Mouse (Mus musculus): ENCODE data around the gene Carm1.
"Not testable (repeated sequence)": the region's sequence is repeated elsewhere in the genome, so short reads cannot be mapped to it uniquely, and the experiment has no call there.

Carm1 gene

GRCm38 (mm10) chr9:21575253-21575652 lies 28.6 kb downstream of the Carm1 start:
- DNase-seq (ENCODE audit: extremely low read depth, low read depth): no peak

- no peak for DNase-seq (ENCODE audit: extremely low read depth, low read depth)
These were observed 29.6 kb downstream of the Carm1 start for GRCm38 (mm10) chr9:21576286-21576685.

DNA sequence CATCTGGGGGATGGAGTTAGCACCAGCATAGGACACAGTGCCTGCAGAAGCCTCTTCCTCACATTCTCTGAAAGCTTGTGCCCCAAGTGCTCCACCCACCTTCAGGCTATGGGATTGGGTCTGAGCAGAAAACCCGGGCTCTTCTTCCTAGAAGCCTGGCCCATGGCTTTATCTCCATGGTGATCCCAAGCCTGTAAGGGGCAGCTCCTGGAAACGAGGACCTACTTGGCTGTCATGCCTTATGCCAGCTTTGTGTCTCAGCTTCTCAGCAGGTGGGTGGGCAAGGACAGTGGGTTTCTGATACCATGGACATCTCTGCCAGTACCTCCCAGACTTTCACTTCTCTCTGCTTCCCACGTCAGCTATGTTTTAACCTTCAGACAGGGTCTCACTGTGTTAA lies 31.5 kb downstream of the Carm1 start:
- DNase-seq (ENCODE audit: extremely low read depth, low read depth): no peak

DNA sequence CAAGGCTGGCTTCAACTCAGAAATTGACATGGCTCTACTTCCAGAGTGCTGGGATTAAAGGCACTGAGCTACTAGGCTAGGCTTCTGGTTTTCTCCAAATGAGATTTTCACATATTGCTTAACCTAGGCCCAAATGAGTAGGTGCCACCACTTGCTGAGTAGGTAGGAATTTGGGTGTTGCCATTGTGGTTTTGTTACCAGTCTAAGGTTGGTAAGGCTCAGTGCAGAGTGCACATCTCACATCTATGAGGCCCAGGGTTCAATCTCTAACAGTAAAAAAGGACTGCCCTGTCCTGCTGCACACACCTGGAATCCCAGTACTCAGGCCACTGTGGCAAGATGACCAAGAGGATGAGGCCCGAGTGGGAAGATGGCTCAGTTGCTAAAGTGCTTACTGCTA lies 38.7 kb downstream of the Carm1 start:
- DNase-seq (ENCODE audit: extremely low read depth, low read depth): no peak

- no peak for DNase-seq (ENCODE audit: extremely low read depth, low read depth)
These were observed 41.1 kb downstream of the Carm1 start for GRCm38 (mm10) chr9:21587678-21588349.

DNA sequence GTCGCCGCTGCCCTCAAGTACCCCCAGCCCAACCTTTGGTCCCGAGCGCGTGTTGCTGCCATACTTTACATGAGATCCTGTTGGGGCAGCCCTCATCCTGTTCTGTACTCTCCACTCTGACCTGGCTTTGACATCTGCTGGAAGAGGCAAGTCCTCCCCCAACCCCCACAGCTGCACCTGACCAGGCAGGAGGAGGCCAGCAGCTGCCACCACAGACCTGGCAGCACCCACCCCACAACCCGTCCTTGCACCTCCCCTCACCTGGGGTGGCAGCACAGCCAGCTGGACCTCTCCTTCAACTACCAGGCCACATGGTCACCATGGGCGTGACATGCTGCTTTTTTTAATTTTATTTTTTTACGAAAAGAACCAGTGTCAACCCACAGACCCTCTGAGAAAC lies 41.7 kb downstream of the Carm1 start:
- DNase-seq (ENCODE audit: extremely low read depth, low read depth): no peak

GRCm38 (mm10) chr9:21589538-21589937 lies 42.8 kb downstream of the Carm1 start:
- no peak for DNase-seq (ENCODE audit: extremely low read depth, low read depth)

DNA sequence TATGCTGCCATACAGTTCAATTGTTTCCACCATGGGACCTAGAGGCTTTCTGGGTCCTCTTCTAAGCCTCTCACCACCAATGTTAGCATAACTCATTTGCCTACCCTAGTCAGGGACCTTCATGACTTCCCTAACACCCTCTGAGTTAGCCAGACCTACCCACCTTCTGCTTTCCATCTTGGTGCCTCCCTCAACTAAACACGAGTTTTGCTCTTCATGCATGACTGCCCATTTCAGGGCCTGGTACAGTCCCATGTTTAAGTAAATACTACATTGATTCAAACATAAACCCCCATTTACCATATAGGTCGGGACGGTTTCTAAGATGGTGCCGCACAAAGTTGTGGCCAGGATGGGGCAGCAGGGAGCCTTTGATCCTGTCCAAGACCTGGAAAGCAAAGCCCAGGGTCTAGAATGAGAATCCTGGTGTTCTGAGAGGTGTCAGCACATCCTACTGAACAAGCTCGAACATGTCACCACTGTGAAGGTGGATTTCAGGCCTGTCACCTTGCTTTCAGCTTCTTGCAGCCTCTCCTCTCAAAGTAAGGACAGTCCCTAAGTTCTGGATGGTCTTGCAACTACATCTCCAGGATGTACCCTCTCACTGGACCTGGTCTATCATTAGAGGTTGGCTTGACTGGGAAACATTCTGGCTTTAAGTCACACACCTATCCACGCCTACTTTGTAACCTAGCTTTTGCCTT lies 44.6 kb downstream of the Carm1 start:
- no peak for DNase-seq (ENCODE audit: extremely low read depth, low read depth)

DNA sequence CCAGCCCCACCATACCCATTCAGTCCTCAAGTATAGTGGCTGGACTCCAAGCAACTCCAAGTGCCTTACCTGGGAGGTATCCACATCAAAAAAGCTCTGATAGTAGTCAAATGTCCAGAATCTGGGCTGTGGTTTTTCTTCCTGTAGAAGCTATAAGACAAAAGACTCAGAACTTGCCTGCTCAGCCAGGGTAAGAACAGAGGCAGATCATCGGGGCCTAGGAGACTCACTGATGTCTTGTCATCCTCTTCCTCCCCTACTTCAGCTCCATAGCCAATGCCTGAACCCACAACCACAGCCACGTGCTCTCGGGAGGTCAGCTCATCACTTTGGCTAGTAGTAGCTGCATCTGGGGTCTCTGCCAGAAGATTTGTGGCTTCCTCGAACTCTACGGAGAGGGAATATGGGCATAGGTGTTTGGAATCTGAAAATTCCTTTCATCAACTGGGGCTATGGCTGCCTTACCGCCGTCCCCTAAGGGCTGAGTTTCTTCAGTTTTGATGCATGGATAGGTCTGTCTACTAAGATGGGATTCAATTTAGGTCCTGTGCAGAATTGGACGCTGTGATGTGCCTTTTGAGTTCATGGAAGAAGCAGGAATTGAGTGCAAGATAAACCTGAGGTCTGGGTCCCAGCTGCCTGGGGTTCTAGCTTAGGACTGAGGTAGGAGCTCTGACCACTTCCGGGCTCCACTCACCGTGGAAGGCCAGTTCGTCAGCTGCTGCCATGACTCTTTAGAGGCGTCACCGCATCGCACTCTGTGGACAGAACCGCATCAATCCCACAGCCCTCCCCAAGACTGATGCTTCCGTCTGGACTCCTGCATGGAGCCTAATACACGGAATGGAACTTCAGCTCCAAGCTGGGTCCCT lies 45.4 kb downstream of the Carm1 start:
- no peak for DNase-seq (ENCODE audit: extremely low read depth, low read depth)

- peak; percentile 99 for DNase-seq (ENCODE audit: extremely low read depth, low read depth)
These were observed 46.0 kb downstream of the Carm1 start, which contains the start of the genes Timm29 and Yipf2 for GRCm38 (mm10) chr9:21592703-21593121. Gene Timm29, plus strand, starts transcription at chr9:21592722. Gene Yipf2, minus strand, starts transcription at chr9:21592828.

GRCm38 (mm10) chr9:21593122-21593721 lies 46.5 kb downstream of the Carm1 start:
- DNase-seq (ENCODE audit: extremely low read depth, low read depth): no peak

DNA sequence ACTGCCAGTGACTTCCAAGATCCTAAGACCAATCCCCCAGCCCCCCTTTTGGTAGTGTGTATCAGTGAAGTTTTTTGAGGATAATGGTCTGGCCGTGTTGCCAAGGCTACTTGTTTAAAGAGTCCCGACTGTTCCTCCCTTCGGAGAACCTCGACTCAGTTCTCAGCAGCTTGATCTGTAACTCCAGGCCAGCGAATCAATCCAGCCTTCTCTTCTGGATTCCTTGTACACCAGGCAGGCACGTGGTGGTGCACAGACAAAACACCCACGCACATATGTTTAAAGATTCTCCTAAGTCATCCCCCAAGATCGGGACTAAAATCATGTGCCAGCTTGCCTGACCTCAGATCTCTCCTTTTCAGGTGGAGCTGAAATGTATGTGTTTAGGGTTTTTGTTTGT lies 47.7 kb downstream of the Carm1 start:
- DNase-seq (ENCODE audit: extremely low read depth, low read depth): not testable (repeated sequence)

GRCm38 (mm10) chr9:21594838-21595237 lies 48.1 kb downstream of the Carm1 start:
- no peak for DNase-seq (ENCODE audit: extremely low read depth, low read depth)

DNA sequence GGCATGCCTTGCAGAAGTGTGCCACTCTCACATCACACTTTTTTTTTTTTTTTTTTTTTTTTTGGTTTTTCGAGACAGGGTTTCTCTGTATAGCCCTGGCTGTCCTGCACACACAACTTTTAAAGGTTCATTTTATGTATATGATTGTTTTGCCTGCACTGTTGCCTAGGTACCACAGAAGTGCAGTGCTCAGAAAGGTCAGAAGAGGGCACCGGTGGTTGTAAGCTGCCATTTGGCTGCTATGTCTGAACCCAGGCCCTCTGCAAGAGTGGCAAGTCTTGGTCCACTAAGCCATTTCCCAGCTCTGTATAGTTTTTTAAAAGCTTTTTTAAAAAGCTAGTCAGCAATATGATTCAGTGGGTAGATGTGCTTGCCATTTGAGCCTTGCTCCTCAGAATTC lies 51.5 kb downstream of the Carm1 start:
- DNase-seq (ENCODE audit: extremely low read depth, low read depth): peak; percentile 32

GRCm38 (mm10) chr9:21600186-21600585 lies 53.5 kb downstream of the Carm1 start:
- DNase-seq (ENCODE audit: extremely low read depth, low read depth): no peak

GRCm38 (mm10) chr9:21601073-21601472 lies 54.4 kb downstream of the Carm1 start:
- DNase-seq (ENCODE audit: extremely low read depth, low read depth): no peak

DNA sequence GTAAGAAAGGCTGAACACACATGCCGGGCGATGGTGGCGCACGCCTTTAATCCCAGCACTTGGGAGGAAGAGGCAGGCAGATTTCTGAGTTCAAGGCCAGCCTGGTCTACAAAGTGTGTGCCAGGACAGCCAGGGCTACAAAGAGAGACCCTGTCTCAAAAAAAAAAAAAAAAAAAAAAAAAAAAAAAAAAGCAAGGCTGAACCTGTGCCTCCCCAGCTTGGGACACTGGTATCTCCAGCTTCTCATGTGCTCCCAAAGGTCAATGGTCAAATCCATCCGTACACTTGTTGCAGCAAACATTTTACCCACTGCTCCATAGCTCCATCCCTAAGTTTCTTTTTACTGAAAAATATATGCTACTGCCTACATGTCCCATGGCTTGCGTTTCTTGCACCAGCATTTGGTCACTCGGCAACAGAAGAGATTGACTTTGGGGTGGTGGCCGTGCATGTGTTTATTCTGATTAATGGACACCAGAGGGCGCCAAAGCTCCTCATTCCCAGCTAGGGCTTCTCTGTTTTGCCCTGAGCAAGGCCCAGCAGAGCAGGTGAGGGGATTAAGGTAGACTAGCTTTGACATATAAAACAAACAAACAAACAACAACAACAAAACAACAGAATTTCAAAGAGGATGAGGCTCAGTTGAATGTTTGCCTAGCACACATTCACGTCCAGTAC lies 55.2 kb downstream of the Carm1 start:
- peak; percentile 66 for DNase-seq (ENCODE audit: extremely low read depth, low read depth)

- DNase-seq (ENCODE audit: extremely low read depth, low read depth): no peak
These were observed 57.4 kb downstream of the Carm1 start for GRCm38 (mm10) chr9:21604119-21604518.

GRCm38 (mm10) chr9:21605865-21606264 lies 59.2 kb downstream of the Carm1 start:
- DNase-seq (ENCODE audit: extremely low read depth, low read depth): no peak

DNA sequence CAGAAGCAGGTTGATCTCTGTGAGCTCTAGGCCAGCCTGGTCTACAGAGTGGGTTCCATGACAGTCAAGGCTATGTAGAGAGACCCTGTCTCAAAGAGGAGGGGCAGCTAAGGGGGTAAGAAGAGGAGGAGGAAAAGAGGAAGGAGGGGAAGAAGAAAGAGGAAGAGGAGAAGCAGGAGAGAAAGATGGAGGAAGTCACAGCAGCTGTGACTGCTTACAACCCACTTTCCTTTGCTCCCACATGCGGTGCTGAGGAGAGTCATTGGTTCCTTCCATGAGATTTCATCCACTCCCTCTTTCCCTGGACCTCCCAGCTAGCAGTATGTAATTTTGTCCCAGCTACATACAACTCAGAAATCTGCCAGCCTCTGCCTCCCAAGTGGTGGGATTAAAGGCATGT lies 60.0 kb downstream of the Carm1 start:
- no peak for DNase-seq (ENCODE audit: extremely low read depth, low read depth)

GRCm38 (mm10) chr9:21609861-21610260 lies 63.2 kb downstream of the Carm1 start:
- DNase-seq (ENCODE audit: extremely low read depth, low read depth): no peak

Data from MEL-GATA-1-ER (cell line).